Mouse (Mus musculus): ENCODE data around the gene Lmo4.

DNA sequence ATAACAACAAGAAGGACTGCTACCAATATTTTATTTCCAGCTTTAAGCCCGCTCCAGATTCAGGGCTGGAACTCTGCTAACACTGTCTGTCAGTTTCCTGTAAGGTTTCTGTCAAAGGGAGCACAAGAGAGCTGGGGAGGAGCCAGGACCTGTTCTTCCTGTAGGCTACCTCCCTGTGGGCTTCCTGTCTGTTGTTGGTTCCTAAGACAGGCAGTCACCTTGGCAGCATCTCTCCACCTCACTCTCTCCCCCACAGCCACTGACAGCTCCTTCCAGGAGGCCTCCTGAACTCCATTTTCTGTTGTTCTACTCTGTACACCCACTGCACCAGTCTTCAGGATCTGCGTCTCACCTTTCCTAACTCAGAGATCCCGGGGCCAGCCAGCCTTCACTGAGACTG, 49.3 kb downstream of the Lmo4 start:
- TF ChIP-seq GATA1 (IDR thresholded peaks at IDR 0.05; ENCODE audit: borderline replicate concordance, low read length): no peak
- no peak for TF ChIP-seq FLI1 (IDR thresholded peaks at IDR 0.05; ENCODE audit: low read length)

Data from megakaryocyte, embryonic 14.5 days (primary cell).